Mouse (Mus musculus) layer of hippocampus, postnatal 10 days (tissue): ENCODE measurements around the gene Smim26. TPM values are rescaled to one million over a fixed set of nuclear protein-coding genes. Genes with fewer than 3 reads are reported as not detected.
A peak's percentile ranks its signal among the peaks of the same experiment; 100 is the strongest.

Experiments
- DNase-seq, 2 experiments: peaks; one replicate each; pipeline ENCODE4 v3.0.0; 2021; ENCODE audit warnings: low spot score in 2 of 2
- microRNA-seq, 2 experiments: library from miRNA; unstranded; fragments of <30 nt; microRNA quantifications; one replicate each; pipeline ENCODE4 v1.2.0; 2021
- total RNA-seq, 2 experiments: library from RNA; stranded (reverse); gene quantifications; 2 replicates each; pipeline ENCODE4 v1.2.3; 2021

The Smim26 gene
- total RNA-seq, 2 experiments from 2014 or later, result 49.3 to 54.2 TPM

DNA sequence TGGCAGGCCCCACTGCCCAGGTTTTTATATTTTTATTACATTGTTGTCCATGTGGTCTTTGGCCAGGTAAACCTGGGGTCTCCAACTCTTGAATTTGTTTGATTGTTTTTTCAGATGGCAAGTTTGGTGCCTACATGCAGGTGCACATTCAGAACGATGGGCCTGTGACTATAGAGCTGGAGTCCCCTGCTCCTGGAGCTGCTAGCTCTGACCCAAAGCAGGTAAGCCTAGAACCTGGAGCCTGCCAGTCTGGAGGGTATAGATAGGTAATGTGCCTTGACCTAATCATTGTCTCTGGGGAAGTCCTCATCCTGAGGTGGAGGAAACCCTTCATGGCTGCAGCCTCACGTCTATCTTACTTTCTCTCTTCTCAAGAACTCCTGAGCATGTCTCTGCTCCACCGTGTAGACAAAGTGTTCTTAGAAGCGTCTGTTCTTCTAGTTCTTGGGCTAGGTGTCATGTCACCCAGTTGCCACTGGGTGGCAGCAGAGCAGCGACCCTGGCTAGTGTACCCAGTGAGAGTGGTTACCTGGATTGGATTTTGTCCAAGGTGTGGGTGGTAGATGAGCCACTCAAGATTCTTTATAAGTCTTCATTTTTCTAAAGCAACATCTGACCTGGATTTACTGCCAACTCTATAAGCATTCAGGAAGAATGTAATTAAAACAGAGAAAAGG lies 41.9 kb downstream of the Smim26 start:
- peak; percentile 67 to 75 for DNase-seq

DNA sequence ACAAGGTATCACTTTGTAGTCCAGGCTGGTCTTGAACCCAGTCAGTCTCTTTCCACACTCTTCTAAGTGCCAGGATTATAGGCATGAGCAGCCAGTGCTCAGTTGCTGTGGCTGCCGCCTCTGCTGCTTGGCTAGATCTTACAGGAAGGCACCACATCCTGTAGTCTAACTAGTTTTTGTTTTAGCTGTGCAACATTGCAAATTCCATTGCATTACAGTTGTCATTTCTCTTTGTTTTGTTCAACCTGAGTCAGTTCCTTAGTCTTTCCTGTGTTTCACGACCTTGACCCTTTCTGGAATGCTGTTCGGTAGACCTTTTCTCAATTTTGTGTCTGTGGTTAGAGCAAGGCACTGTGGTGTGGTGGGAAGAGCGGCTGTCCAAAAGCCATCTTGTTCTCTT lies 43.4 kb downstream of the Smim26 start:
- DNase-seq, result no peak

DNA sequence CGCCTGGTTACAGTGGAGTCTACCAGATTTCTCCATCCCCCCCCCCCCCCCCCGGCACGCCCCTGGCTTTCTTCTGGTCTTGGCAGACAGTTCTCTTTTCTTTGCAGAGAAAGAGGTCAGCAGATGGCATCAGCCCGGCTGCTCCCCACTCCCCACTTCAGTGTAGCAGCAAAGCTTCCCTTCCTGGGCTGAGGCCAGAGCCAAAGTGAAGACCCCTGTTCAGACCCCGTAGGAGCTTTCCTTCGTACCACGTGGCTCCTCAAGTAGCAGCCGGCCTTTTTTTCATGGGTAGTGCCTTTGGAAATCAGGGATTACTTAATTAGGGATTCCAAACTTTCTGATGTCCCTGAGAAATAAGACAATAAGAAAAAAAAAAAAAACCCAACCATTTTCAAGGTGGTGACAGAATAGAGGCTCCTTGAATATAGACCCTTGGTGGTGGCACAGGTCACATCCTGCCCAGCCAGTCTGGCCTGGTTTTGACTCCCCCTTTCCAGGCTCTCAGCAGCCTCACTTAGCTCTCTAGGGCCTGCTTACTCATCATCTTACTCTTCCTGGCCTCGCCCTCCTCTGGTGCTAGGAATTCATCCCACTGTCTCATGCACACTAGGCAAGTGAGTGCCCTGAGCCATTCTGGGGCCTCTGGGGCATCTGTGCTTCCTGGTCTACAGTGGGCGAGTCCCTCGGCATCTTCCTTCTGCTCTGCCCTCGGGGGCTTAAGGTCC lies 44.0 kb downstream of the Smim26 start:
- DNase-seq, result no peak

- DNase-seq, result peak in 1 of 2 experiments; percentile 35
Measured at GRCm38 (mm10) chr2:144638719-144639118, 44.9 kb downstream of the Smim26 start.

GRCm38 (mm10) chr2:144640101-144640500 lies 46.2 kb downstream of the Smim26 start:
- no peak for DNase-seq

DNA sequence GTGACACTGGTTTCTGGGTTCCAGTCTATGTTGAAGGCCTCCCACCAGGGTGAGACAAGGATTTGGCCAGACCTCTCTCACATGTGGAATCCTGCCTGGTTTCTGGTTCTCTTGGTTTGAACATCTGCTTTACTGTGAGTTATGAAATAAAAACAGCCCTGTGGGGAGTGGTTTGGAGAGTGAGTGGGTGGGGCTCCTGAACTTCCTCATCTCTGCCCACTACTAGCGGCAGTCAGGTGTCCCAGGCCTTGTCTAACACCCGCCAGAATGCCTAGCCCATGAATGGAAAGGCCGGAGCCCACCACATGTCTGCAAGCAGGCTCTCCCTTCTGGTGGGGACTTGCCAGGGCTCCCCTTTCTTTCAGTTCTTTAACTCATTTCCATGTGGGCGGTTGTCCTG lies 48.1 kb downstream of the Smim26 start:
- no peak for DNase-seq

Small RNA genes within 50 kb of the gene (microRNA-seq; reads per million reads assigned to microRNA genes)
- gene Gm24823, result 0 reads per million in 2 experiments

Other genes with a start within 250 kb of the Smim26 start
- gene Kat14, start 225.1 kb upstream of the Smim26 start, total RNA-seq, result 10 to 100 TPM; 26.5 to 29.3 TPM
- gene Pet117, start 225.1 kb upstream of the Smim26 start, total RNA-seq, result 1 to 10 TPM; 5.4 to 7.9 TPM
- 100 to 1,000 TPM in 1 of 2 experiments, 10 to 100 TPM in 1; 84.7 to 116 TPM for gene Dzank1, start 66.6 kb upstream of the Smim26 start, total RNA-seq
- gene Polr3f, start 66.3 kb upstream of the Smim26 start, total RNA-seq, result 10 to 100 TPM; 27.3 to 32.6 TPM
- gene Rbbp9, start 43.2 kb upstream of the Smim26 start, total RNA-seq, result 10 to 100 TPM; 24.8 to 25.8 TPM
- 10 to 100 TPM; 46.5 to 47.8 TPM for gene Sec23b, start 37.8 kb upstream of the Smim26 start, total RNA-seq
- 10 to 100 TPM; 52.2 TPM for gene Dtd1, start 5.8 kb downstream of the Smim26 start, total RNA-seq
- gene Scp2d1, start 229.6 kb downstream of the Smim26 start, total RNA-seq, result not detected